Mouse (Mus musculus) myocyte (in vitro differentiated cells): Measurements from ENCODE around the gene Ube2j1.

ENCODE experiments used
- CEBPB ChIP-seq: IDR thresholded peaks from 2 replicates; pipeline ENCODE4 v1.6.1; 2011; ENCODE audit warnings: mild to moderate bottlenecking, moderate library complexity; ENCODE audit not compliant: poor library complexity, insufficient read depth, severe bottlenecking
- POLR2A ChIP-seq: IDR thresholded peaks from one replicate; pipeline ENCODE4 v1.6.1; 2011; ENCODE audit warnings: low read depth, mild to moderate bottlenecking, control low read depth, moderate library complexity; ENCODE audit not compliant: insufficient read length
- REST ChIP-seq: IDR thresholded peaks from one replicate; pipeline ENCODE4 v1.6.1; 2011; ENCODE audit warnings: mild to moderate bottlenecking, control low read depth, moderate library complexity; ENCODE audit not compliant: insufficient read depth, insufficient read length
- TCF12 ChIP-seq: IDR thresholded peaks from one replicate; pipeline ENCODE4 v1.6.1; 2011; ENCODE audit warnings: mild to moderate bottlenecking, control low read depth; ENCODE audit not compliant: poor library complexity, insufficient read depth, severe bottlenecking
- USF1 ChIP-seq: IDR thresholded peaks from one replicate; pipeline ENCODE4 v1.6.1; 2011; ENCODE audit warnings: low read depth, mild to moderate bottlenecking, control low read depth, moderate library complexity

DNA sequence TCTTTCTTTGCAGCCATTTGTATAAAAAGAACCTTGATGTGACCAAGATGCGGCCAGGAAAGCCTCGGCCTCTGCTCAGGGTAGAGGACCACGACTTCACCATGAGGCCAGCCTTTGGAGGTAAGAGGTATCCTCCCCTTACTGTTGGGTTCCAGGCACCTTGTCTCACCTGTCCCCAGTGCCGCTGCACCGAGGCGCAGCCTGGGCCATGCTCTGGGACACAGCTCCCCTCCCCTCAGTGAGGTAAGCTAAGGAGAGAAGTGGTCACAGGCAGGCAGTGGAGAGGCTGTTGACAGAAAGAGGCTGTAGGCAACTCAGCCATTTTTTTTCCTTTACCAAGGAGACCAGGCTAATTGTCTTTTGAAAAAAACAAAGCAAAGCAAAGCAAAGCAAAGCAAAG lies 40.1 kb downstream of the Ube2j1 start:
- TF ChIP-seq POLR2A (no peak), REST (no peak), TCF12 (no peak), CEBPB (no peak), USF1 (no peak)
